Mouse (Mus musculus) layer of hippocampus, adult 2 months (tissue): Measurements from ENCODE around the gene Rrp7a. TPM values are rescaled to one million over a fixed set of nuclear protein-coding genes. Genes with fewer than 3 reads are reported as not detected.

Experiments used
- DNase-seq, 2 experiments: peaks; one replicate each; pipeline ENCODE4 v3.0.0; 2022; ENCODE audit warnings: low spot score in 2 of 2
- H3K27ac ChIP-seq: fragments of 200-600 bp; 2 replicates; pipeline ENCODE4 v1.8.1; 2022
- H3K4me3 ChIP-seq: fragments of 200-600 bp; 2 replicates; pipeline ENCODE4 v1.8.1; 2022; ENCODE audit warnings: mild to moderate bottlenecking
- CTCF ChIP-seq: fragments of 200-600 bp; conservative IDR thresholded peaks from 2 replicates; pipeline ENCODE4 v1.8.1; 2022; ENCODE audit warnings: antibody characterized with exemption, mild to moderate bottlenecking, moderate library complexity
- total RNA-seq, 2 experiments: library from RNA; stranded (reverse); gene quantifications; 2 replicates each; pipeline ENCODE4 v1.2.3; 2021

Rrp7a gene
- total RNA-seq, 2 experiments from 2014 or later = 144 to 151 TPM

DNA sequence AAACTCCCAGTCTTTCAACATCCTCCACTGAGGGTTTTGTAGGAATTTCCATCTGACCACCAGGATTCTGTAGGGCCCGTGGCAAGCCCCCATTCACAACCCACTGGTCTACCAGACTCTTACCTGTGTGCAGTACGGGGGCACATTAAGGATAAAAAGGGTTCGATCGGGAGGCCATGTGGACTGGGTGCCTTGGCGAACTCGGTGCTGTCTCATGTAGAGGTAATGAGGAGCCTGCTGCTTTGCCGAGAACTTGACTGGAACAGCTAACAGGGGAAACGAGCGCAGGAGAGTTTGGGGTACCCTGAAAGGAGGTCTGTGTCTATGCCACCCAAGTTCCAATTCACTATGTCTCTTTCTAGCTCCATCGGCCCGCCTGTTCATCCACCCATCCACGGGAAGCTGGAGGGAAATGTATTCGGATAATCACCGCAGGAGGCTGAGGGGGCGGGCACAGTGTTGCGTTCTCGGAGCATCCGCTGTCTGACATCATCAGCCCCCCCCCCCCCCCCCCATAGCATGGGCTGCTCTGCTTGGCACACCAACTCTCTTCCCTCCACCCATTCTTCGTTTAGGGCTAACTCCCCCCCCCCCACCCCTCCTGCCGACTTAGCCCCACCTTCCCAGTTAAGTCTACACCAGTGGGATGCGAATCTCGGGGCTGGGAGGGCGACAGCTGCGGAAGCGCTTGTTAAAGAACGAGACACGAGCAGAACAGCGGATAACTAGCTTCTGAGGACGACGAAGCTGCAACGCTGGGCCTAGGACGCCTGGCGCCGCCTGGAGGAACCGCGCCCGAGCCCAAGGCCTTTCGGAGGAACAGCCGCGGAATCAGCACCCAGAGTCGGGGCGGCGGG is 664 bp downstream of the Rrp7a start:
- H3K27ac ChIP-seq = peak overlapping the region; percentile 95
- H3K4me3 ChIP-seq = peak overlapping the region; percentile 99
- DNase-seq = peak; percentile 65 to 67
- peak; percentile 40 for TF ChIP-seq CTCF

DNA sequence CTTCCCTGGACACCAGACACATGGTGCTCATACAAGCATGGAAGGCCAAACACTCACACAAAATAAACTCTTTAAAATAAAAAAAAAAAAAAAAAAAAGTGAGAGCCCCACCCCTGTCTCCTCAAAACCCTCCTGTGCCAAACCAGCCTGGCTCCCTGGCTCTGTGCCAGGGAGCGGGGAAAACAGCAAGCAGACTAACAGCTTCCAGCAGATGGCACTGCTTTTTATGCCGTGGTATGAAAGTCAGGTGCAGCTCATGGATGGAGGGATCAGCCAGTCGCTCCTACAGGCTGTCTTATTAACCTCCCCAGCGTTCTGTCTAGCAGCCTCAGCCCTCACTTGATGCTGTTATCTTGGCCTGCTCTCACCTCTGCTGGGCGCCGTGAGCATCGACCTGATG is 4.2 kb downstream of the Rrp7a start:
- peak; percentile 63 to 67 for DNase-seq
- TF ChIP-seq CTCF = peak; percentile 67
- Histone ChIP-seq H3K4me3 (no peak overlapping the region), H3K27ac (peak overlapping the region; percentile 57)

DNA sequence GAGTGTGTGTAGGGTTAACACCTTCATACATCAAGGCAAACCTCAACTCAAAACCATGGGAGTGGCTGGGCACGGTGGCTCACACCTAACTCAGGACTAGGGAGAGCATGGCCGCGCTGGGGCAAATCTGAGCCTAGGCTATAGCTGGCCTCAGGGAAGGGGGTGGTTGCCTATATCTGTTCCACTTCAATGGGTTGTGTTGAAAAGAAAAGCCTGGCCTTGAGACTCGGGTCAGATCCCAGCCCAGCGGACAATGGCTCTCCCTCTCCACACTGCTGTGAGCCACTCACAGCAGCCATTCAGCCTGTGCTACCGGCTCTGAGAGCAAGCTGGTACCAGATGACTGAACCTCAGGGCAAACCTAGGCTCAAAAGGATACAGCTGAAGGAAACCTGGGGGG is 7.5 kb downstream of the Rrp7a start:
- TF ChIP-seq CTCF = no peak
- H3K4me3 ChIP-seq = no peak overlapping the region
- no peak for DNase-seq
- H3K27ac ChIP-seq = no peak overlapping the region

- no peak overlapping the region for H3K4me3 ChIP-seq
- no peak for TF ChIP-seq CTCF
- DNase-seq = no peak
- no peak overlapping the region for H3K27ac ChIP-seq
These were observed 8.5 kb downstream of the Rrp7a start for GRCm38 (mm10) chr15:83114106-83114505.

- DNase-seq = peak; percentile 51 to 75
- H3K4me3 ChIP-seq = no peak overlapping the region
- no peak overlapping the region for H3K27ac ChIP-seq
- TF ChIP-seq CTCF = peak; percentile 76
These were observed 9.7 kb downstream of the Rrp7a start for GRCm38 (mm10) chr15:83112898-83113297.

GRCm38 (mm10) chr15:83111874-83112273 is 10.7 kb downstream of the Rrp7a start:
- no peak overlapping the region for H3K4me3 ChIP-seq
- no peak for TF ChIP-seq CTCF
- DNase-seq = no peak
- no peak overlapping the region for H3K27ac ChIP-seq

- no peak for DNase-seq
- no peak for TF ChIP-seq CTCF
- Histone ChIP-seq H3K27ac (no peak overlapping the region), H3K4me3 (no peak overlapping the region)
These were observed 11.3 kb downstream of the Rrp7a start for GRCm38 (mm10) chr15:83111290-83111689.

DNA sequence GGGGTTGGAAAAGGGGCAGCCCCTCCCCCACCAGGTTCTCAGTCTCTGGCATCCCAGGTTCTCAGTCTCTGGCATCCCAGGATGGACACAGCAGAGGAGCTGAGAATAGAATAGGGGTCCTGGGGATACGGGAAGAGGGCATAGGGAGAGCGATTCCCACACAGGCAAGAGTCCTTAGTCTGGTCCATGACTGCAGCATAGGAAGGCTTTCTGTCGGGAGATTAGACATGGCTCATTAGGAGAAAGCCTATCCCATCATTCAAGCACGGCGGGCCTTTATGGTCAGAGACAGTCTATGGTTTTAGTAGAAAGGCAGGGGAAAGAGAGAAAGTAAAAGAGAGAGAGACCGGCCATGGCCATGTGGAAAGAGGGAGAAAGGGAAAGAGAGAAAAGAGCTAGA is 14.8 kb downstream of the Rrp7a start:
- H3K27ac ChIP-seq = no peak overlapping the region
- no peak overlapping the region for H3K4me3 ChIP-seq
- no peak for TF ChIP-seq CTCF
- DNase-seq = no peak

GRCm38 (mm10) chr15:83106426-83106825 is 16.2 kb downstream of the Rrp7a start:
- TF ChIP-seq CTCF = no peak
- no peak for DNase-seq
- Histone ChIP-seq H3K4me3 (no peak overlapping the region), H3K27ac (peak overlapping the region; percentile 57; the same call in 1 of the 2 replicates)

GRCm38 (mm10) chr15:83103111-83103510 is 19.5 kb downstream of the Rrp7a start:
- no peak overlapping the region for H3K27ac ChIP-seq
- DNase-seq = no peak
- H3K4me3 ChIP-seq = no peak overlapping the region
- no peak for TF ChIP-seq CTCF

- DNase-seq = no peak
- Histone ChIP-seq H3K4me3 (peak overlapping the region; percentile 53), H3K27ac (peak overlapping the region; percentile 62)
- no peak for TF ChIP-seq CTCF
These were observed 22.3 kb downstream of the Rrp7a start for GRCm38 (mm10) chr15:83100332-83100662.

- peak; percentile 54 to 60 for DNase-seq
- peak overlapping the region; percentile 53 for H3K4me3 ChIP-seq
- TF ChIP-seq CTCF = no peak
These were observed 22.9 kb downstream of the Rrp7a start for GRCm38 (mm10) chr15:83099533-83100331.

DNA sequence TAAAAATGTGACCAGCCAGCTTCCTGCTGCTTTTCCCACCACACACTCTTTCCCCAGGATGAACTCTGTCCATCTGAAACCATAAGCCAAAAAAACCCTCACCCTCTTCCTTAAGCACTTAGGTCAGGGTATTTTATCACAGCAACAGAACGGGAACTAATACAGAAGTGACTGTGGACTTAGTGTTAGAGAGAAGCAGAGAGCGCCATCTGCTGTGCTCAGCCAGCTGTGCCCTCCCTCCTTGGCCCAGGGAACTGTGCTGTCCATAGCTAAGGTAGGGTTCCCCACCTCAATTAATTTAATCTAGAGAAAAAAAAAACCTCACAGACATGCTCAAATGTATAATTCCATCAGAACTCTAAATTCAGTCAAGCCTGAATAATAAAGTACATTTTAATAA is 26.7 kb downstream of the Rrp7a start:
- Histone ChIP-seq H3K4me3 (no peak overlapping the region), H3K27ac (no peak overlapping the region)
- DNase-seq = no peak
- peak; percentile 55 for TF ChIP-seq CTCF

More at GRCm38 (mm10) chr15:83099533-83100331, 22.9 kb downstream of the Rrp7a start:
- H3K27ac ChIP-seq = peak overlapping the region; percentile 62; the same call in 1 of the 2 replicates
